Mouse (Mus musculus) ES-E14 (cell line): ENCODE results near the gene Cdhr4.

Experiments
- MAFK ChIP-seq: IDR thresholded peaks from 2 replicates; pipeline ENCODE4 v1.6.1; 2014; ENCODE audit warnings: mild to moderate bottlenecking, low read depth, low read length, inconsistent platforms; ENCODE audit not compliant: insufficient read depth
- ZC3H11A ChIP-seq: IDR thresholded peaks from 2 replicates; pipeline ENCODE4 v1.6.1; 2012; ENCODE audit warnings: low read depth, mild to moderate bottlenecking, inconsistent platforms, low read length, borderline replicate concordance
- ZNF384 ChIP-seq: IDR thresholded peaks from 2 replicates; pipeline ENCODE4 v1.6.1; 2012; ENCODE audit warnings: low read depth, low read length, inconsistent platforms

DNA sequence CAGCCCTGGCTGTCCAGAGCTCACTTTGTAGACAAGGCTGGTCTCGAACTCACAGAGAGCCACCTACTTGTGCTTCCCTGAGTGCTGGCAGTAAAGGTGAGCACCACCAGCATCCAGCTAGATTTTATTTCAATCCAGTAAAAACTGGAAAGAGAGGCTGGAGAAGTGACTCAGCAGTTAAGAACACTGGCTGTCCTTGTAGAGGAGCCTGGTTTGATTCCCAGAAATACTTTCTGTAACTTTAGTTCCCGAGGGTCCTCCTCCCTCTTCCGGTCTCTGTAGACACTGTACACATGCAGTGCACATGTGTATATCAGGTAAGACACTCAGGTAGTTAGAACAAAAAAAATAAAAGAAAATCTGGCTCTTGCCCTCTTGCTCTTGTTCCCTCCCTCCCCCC lies 4.3 kb upstream of the Cdhr4 start:
- peak; percentile 41; the same call in 1 of the 2 replicates for TF ChIP-seq MAFK
- TF ChIP-seq ZNF384: no peak
- no peak for TF ChIP-seq ZC3H11A
